Mouse (Mus musculus) heart, embryonic 11.5 days (tissue): Measurements from ENCODE around the gene Zrsr2. TPM values are rescaled to one million over a fixed set of nuclear protein-coding genes. Genes with fewer than 3 reads are reported as not detected.

Experiments
- ATAC-seq: fragments of 200-750 bp; cut with Nextera tagmentation; replicated peaks from 2 replicates; pipeline ENCODE4 v1.8.0; 2017; ENCODE audit warnings: moderate library complexity; ENCODE audit not compliant: insufficient number of reproducible peaks, low FRiP score, low TSS enrichment
- H3K27ac ChIP-seq: fragments of 300-500 bp; sonication (generic); 2 replicates; pipeline ENCODE4 v1.5.1; 2014; ENCODE audit warnings: mild to moderate bottlenecking, low read depth, low read length
- H3K27me3 ChIP-seq: fragments of 300-500 bp; sonication (generic); 2 replicates; pipeline ENCODE4 v1.6.1; 2014; ENCODE audit warnings: mild to moderate bottlenecking, low read length, mixed read lengths; ENCODE audit not compliant: control insufficient read depth, insufficient read depth
- H3K36me3 ChIP-seq: fragments of 300-500 bp; sonication (generic); 2 replicates; pipeline ENCODE4 v1.6.1; 2014; ENCODE audit warnings: mild to moderate bottlenecking, low read length, moderate library complexity, mixed read lengths; ENCODE audit not compliant: control insufficient read depth, insufficient read depth
- H3K4me1 ChIP-seq: fragments of 300-500 bp; sonication (generic); 2 replicates; pipeline ENCODE4 v1.6.1; 2014; ENCODE audit warnings: low read length; ENCODE audit not compliant: control insufficient read depth, insufficient read depth
- H3K4me2 ChIP-seq: fragments of 300-500 bp; sonication (generic); 2 replicates; pipeline ENCODE4 v1.6.1; 2014; ENCODE audit warnings: mild to moderate bottlenecking, moderate library complexity
- H3K4me3 ChIP-seq: fragments of 300-500 bp; sonication (generic); 2 replicates; pipeline ENCODE4 v1.5.1; 2014; ENCODE audit warnings: low read depth, low read length
- H3K9ac ChIP-seq: fragments of 300-500 bp; sonication (generic); 2 replicates; pipeline ENCODE4 v1.6.1; 2014; ENCODE audit warnings: mild to moderate bottlenecking, low read depth, low read length, moderate library complexity
- H3K9me3 ChIP-seq: fragments of 300-500 bp; sonication (generic); replicated peaks from 2 replicates; pipeline ENCODE4 v1.6.1; 2016; ENCODE audit warnings: low read length; ENCODE audit not compliant: control insufficient read depth
- WGBS: fragments of 180-500 bp; shearing (Covaris S2); extraction: QIAGEN DNeasy Blood & Tissue Kit; methylation state at CpG from one replicate; pipeline ENCODE4 v1.1.7; 2014; ENCODE audit not compliant: insufficient replicate concordance; 5-methylcytosine and 5-hydroxymethylcytosine counted together
- polyA plus RNA-seq: library from polyadenylated mRNA; unstranded; fragments of >200 nt; fragmentation: Nextera tagmentation; extraction: Ambion mirVana; gene quantifications from 2 replicates; pipeline ENCODE4 v1.2.1, GENCODE M21; 2014

The Zrsr2 gene
- 35.3 and 37.3 TPM in 2 replicates for polyA plus RNA-seq

DNA sequence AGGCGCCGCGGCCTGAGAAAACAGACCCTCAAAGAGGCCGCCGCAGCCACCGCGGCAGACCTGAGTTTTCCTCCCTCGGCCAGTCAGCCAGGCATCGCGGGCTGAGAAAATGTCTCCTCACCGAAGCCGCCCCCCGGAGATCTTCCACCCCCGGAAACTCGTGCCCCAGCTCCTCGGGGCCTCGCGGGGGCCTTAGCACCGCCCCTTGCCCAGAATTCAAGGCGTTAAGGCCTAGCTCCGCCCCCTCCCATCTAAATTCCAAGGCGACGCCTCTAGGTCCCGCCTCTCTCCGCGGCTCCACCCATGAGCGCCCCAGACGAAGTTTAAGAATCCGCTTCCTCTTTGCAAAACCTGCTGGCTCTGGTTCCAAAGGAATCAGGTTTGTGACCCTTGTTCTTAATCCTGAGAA is at the start of gene Zrsr2:
Zrsr2 (minus strand) TSS at position 195 of the 409 bp plus-strand sequence.
- H3K4me1 ChIP-seq: no peaks in the 10 kb centered on the region
- ATAC-seq: peak; percentile 94
- H3K9ac ChIP-seq: peak within 1 kb of the TSS; percentile 80
- 12% methylated on average over 29 of the region's 29 CpGs for WGBS
- H3K4me2 ChIP-seq: peak within 1 kb of the TSS; percentile 62
- H3K9me3 ChIP-seq: no peaks in the 10 kb centered on the region
- H3K27me3 ChIP-seq: no peaks in the 10 kb centered on the region
- H3K4me3 ChIP-seq: peak within 1 kb of the TSS; percentile 58
- H3K27ac ChIP-seq: peak within 1 kb of the TSS; percentile 95
- H3K36me3 ChIP-seq: no peaks in the 10 kb centered on the region

- ATAC-seq: no peak
- Histone ChIP-seq H3K4me1 (no peaks in the 10 kb centered on the region), H3K9ac (no peak overlapping the region), H3K4me3 (no peak overlapping the region), H3K27me3 (no peaks in the 10 kb centered on the region), H3K27ac (no peak overlapping the region), H3K4me2 (no peak overlapping the region), H3K9me3 (no peaks in the 10 kb centered on the region), H3K36me3 (no peaks in the 10 kb centered on the region)
- 29% methylated on average over 2 of the region's 2 CpGs for whole genome bisulfite sequencing
Measured at GRCm38 (mm10) chrX:164004809-164005208, 46.3 kb upstream of the Zrsr2 start.

DNA sequence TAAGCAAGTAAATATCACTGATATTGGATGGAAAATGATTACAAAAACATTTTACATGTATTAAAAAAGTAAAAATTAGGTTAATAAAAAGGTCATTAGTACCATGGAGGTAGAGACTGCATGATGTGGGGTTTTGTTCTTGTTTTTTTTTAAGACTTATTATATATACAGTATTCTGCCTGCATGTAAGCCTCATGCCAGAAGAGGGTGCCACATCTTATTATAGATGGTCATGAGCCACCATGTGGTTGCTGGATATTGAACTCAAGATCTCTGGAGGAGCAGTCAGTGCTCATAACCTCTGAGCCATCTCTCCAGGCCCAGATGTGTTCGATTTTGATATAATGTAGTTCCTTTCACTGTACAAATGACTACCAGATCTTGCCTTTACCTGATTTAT is 41.4 kb upstream of the Zrsr2 start:
- ATAC-seq: no peak
- no peaks in the 10 kb centered on the region for H3K4me1 ChIP-seq
- no peaks in the 10 kb centered on the region for H3K36me3 ChIP-seq
- H3K27ac ChIP-seq: no peak overlapping the region
- no peak overlapping the region for H3K4me3 ChIP-seq
- H3K9ac ChIP-seq: no peak overlapping the region
- WGBS: 74% methylated on average over 1 of the region's 1 CpGs
- H3K9me3 ChIP-seq: no peaks in the 10 kb centered on the region
- no peak overlapping the region for H3K4me2 ChIP-seq
- H3K27me3 ChIP-seq: no peaks in the 10 kb centered on the region

DNA sequence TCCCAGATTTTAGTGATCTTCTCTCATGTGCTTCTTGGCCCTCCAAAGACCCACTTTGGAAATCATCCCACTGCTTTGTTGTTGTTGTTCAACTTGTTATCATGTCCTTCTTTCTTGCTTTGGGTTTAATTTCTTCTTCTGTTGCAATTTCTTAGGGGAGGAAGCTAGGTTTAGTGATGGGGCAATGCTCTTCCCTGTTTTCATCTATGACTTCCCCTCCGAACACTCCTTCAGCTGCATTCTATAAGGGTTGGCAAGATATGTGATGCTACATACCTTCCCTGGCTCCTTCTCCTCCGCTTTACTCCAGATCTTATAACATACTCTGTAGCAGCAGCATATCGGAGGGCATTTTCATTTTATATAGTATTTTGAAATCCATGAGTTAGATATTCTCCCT is 38.3 kb upstream of the Zrsr2 start:
- no peak overlapping the region for H3K9ac ChIP-seq
- no peaks in the 10 kb centered on the region for H3K36me3 ChIP-seq
- ATAC-seq: no peak
- no peak overlapping the region for H3K4me3 ChIP-seq
- no peaks in the 10 kb centered on the region for H3K4me1 ChIP-seq
- no peaks in the 10 kb centered on the region for H3K27me3 ChIP-seq
- H3K27ac ChIP-seq: no peak overlapping the region
- H3K9me3 ChIP-seq: no peaks in the 10 kb centered on the region
- WGBS: 83% methylated on average over 3 of the region's 3 CpGs
- no peak overlapping the region for H3K4me2 ChIP-seq

GRCm38 (mm10) chrX:163987718-163988374 is 29.4 kb upstream of the Zrsr2 start:
- WGBS: 68% methylated on average over 3 of the region's 3 CpGs
- H3K27ac ChIP-seq: no peak overlapping the region
- H3K4me1 ChIP-seq: no peaks in the 10 kb centered on the region
- no peaks in the 10 kb centered on the region for H3K27me3 ChIP-seq
- H3K9me3 ChIP-seq: no peaks in the 10 kb centered on the region
- no peak overlapping the region for H3K4me3 ChIP-seq
- no peak for ATAC-seq
- no peaks in the 10 kb centered on the region for H3K36me3 ChIP-seq
- no peak overlapping the region for H3K4me2 ChIP-seq
- no peak overlapping the region for H3K9ac ChIP-seq

- ATAC-seq: no peak
- WGBS: 83% methylated on average over 6 of the region's 6 CpGs
- H3K4me2 ChIP-seq: no peak overlapping the region
- H3K27ac ChIP-seq: no peak overlapping the region
- no peak overlapping the region for H3K4me3 ChIP-seq
- no peaks in the 10 kb centered on the region for H3K4me1 ChIP-seq
- no peak overlapping the region for H3K9ac ChIP-seq
- H3K9me3 ChIP-seq: no peaks in the 10 kb centered on the region
- H3K27me3 ChIP-seq: no peaks in the 10 kb centered on the region
- H3K36me3 ChIP-seq: no peaks in the 10 kb centered on the region
Measured at GRCm38 (mm10) chrX:163982129-163982528, 23.7 kb upstream of the Zrsr2 start.

DNA sequence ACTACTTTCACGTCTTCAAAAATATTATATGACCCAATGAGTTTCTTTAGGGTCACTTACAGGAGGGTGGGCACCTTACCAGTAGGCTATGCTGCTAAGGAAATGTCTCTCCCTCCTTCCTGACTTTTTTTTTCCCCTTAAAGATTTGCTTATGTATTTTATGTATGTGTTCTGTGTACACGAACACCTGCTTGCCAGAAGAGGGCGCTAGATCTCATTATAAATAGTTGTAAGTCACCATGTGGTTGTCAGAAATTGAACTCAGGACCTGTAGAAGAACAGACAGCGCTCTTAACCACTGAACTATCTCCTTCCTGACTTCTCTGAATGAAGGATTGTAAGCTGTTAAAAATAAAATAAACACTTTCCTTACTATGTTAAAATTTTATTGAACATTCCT is 23.0 kb upstream of the Zrsr2 start:
- no peaks in the 10 kb centered on the region for H3K4me1 ChIP-seq
- no peak overlapping the region for H3K9ac ChIP-seq
- ATAC-seq: no peak
- H3K36me3 ChIP-seq: no peaks in the 10 kb centered on the region
- H3K27me3 ChIP-seq: no peaks in the 10 kb centered on the region
- H3K9me3 ChIP-seq: no peaks in the 10 kb centered on the region
- no peak overlapping the region for H3K4me2 ChIP-seq
- H3K27ac ChIP-seq: no peak overlapping the region
- 45% methylated on average over 4 of the region's 4 CpGs for WGBS
- no peak overlapping the region for H3K4me3 ChIP-seq

GRCm38 (mm10) chrX:163981092-163981491 is 22.6 kb upstream of the Zrsr2 start:
- Histone ChIP-seq H3K27me3 (no peaks in the 10 kb centered on the region), H3K4me1 (no peaks in the 10 kb centered on the region), H3K4me2 (no peak overlapping the region), H3K36me3 (no peaks in the 10 kb centered on the region), H3K4me3 (no peak overlapping the region), H3K9ac (no peak overlapping the region), H3K9me3 (no peaks in the 10 kb centered on the region), H3K27ac (no peak overlapping the region)
- no peak for ATAC-seq
- 87% methylated on average over 1 of the region's 1 CpGs for WGBS

- no peaks in the 10 kb centered on the region for H3K4me1 ChIP-seq
- WGBS: 21% methylated on average over 41 of the region's 67 CpGs
- H3K9me3 ChIP-seq: no peaks in the 10 kb centered on the region
- H3K27me3 ChIP-seq: no peaks in the 10 kb centered on the region
- peak overlapping the region; percentile 58 for H3K4me3 ChIP-seq
- peak overlapping the region; percentile 62 for H3K4me2 ChIP-seq
- H3K9ac ChIP-seq: peak overlapping the region; percentile 80
- H3K27ac ChIP-seq: peak overlapping the region; percentile 95
- H3K36me3 ChIP-seq: no peaks in the 10 kb centered on the region
- ATAC-seq: peak; percentile 92
Measured at GRCm38 (mm10) chrX:163957803-163958466, 526 bp downstream of the Zrsr2 start.
